Comparison of ENCODE assay signal across 12 mouse cellular contexts in the genomic region with DNA sequence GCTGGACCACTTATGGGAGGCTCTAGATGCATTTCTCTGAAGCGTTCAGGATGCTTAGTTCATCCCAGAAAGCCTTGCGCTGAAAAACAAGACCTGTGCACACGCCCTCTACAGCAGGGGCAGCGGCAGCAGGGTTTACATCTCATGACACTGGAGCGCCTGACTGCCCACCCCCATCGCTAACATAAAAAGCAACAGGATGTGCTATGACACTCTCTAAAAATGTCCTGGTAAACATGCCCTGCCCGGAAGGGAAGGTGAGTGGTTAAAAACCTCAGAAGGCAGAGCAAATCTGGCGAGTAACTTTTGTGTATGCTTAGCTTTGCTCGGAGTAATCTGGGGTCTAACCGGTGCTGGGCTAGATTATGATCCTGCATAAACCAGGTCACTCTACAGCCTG.
DNase-seq lines count a peak whose midpoint lies in the region; ATAC-seq and TF ChIP-seq lines count a peak whose summit lies in the region.
"Had no signal": no experiment of that assay in that cellular context is flagged by ENCODE, and none has a peak within 500 bp of the region (broad histone marks: within the 10 kb centered on the region; RNA-seq: fewer than 3 reads in every experiment).

No protein-coding gene starts in this region.

- H3K27me3 ChIP-seq in stomach, embryonic 14.5 days (ENCODE audit: control insufficient read depth, insufficient read depth, low read length) = no peaks in the 10 kb centered on the region
- no peaks in the 10 kb centered on the region for H3K27me3 ChIP-seq in stomach, postnatal 0 days (ENCODE audit: control insufficient read depth, insufficient read depth, low read length)
- H3K27me3 ChIP-seq in intestine, embryonic 16.5 days (replicated peaks; ENCODE audit: control insufficient read depth, insufficient read depth, low read length) = no peaks in the 10 kb centered on the region

- no peaks in the 10 kb centered on the region for H3K36me3 ChIP-seq in stomach, embryonic 14.5 days (ENCODE audit: control insufficient read depth, insufficient read depth, low read length)
- H3K36me3 ChIP-seq in stomach, postnatal 0 days (ENCODE audit: control insufficient read depth, insufficient read depth, low read length) = no peaks in the 10 kb centered on the region
- no peaks in the 10 kb centered on the region for H3K36me3 ChIP-seq in intestine, embryonic 16.5 days (ENCODE audit: control insufficient read depth, insufficient read depth, low read length)

- 0 out of 2 replicates have a peak overlapping the region, but pooled peaks have one; percentile 0 for H3K4me2 ChIP-seq in stomach, embryonic 14.5 days (replicated peaks; ENCODE audit: low read depth, low read length)
- no peak overlapping the region for H3K4me2 ChIP-seq in stomach, postnatal 0 days (replicated peaks; ENCODE audit: low read depth)
- no peak overlapping the region for H3K4me2 ChIP-seq in intestine, embryonic 16.5 days (ENCODE audit: low read depth, low read length)

- TF ChIP-seq EP300 in stomach, postnatal 0 days (optimal IDR thresholded peaks at IDR 0.05) = no peak

- WGBS in stomach, embryonic 14.5 days = 57% methylated on average over 10 of the region's 10 CpGs
- WGBS in stomach, postnatal 0 days = 45% methylated on average over 10 of the region's 10 CpGs
- WGBS in intestine, embryonic 16.5 days = 48% methylated on average over 10 of the region's 10 CpGs

- no peak for DNase-seq in stomach, postnatal 0 days (ENCODE audit: low spot score)
- DNase-seq in lung, postnatal 10 days = peak; percentile 28
- peak; percentile 7 for DNase-seq in skeletal muscle tissue, adult 2 months (ENCODE audit: low read depth, low spot score)
- DNase-seq in thymus, postnatal 4 days = peak; percentile 40
- DNase-seq in kidney, adult 11 months = no peak
- DNase-seq in adrenal gland, adult 2 months = no peak
- DNase-seq: cerebellum, adult 11-12 months; heart, postnatal 14 days had no signal

- no peak overlapping the region for H3K4me3 ChIP-seq in stomach, embryonic 14.5 days (ENCODE audit: low read depth, low read length)
- no peak overlapping the region for H3K4me3 ChIP-seq in stomach, postnatal 0 days (ENCODE audit: low read depth, low read length)
- no peak overlapping the region for H3K4me3 ChIP-seq in intestine, embryonic 16.5 days (ENCODE audit: low read length)
- H3K4me3 ChIP-seq: midbrain, embryonic 10.5 days; myocyte had no signal

- ATAC-seq in stomach, embryonic 14.5 days (ENCODE audit: insufficient number of reproducible peaks, insufficient read depth, low FRiP score, low read depth) = no peak
- ATAC-seq in stomach, postnatal 0 days (ENCODE audit: low FRiP score, low TSS enrichment) = no peak
- ATAC-seq in intestine, embryonic 16.5 days = no peak

- no peak overlapping the region for H3K27ac ChIP-seq in stomach, embryonic 14.5 days (ENCODE audit: low read length)
- no peak overlapping the region for H3K27ac ChIP-seq in stomach, postnatal 0 days (replicated peaks)
- H3K27ac ChIP-seq in intestine, embryonic 16.5 days (ENCODE audit: low read length) = no peak overlapping the region
- H3K27ac ChIP-seq: midbrain, embryonic 10.5 days had no signal

- H3K9ac ChIP-seq in stomach, embryonic 14.5 days (replicated peaks; ENCODE audit: low read depth, low read length) = no peak overlapping the region
- H3K9ac ChIP-seq in stomach, postnatal 0 days (ENCODE audit: low read length) = no peak overlapping the region
- no peak overlapping the region for H3K9ac ChIP-seq in intestine, embryonic 16.5 days (ENCODE audit: low read depth, low read length)

- H3K4me1 ChIP-seq in stomach, embryonic 14.5 days (ENCODE audit: control insufficient read depth, insufficient read depth, low read length) = peaks cover 7% of the 10 kb centered on the region; the same call in 1 of the 2 replicates
- no peaks in the 10 kb centered on the region for H3K4me1 ChIP-seq in stomach, postnatal 0 days (replicated peaks; ENCODE audit: control insufficient read depth, insufficient read depth)
- no peaks in the 10 kb centered on the region; the same call in 1 of the 2 replicates for H3K4me1 ChIP-seq in intestine, embryonic 16.5 days (ENCODE audit: control insufficient read depth, insufficient read depth, low read length)
- H3K4me1 ChIP-seq: midbrain, embryonic 10.5 days had no signal

- H3K9me3 ChIP-seq in stomach, embryonic 14.5 days (ENCODE audit: control insufficient read depth, low read depth, low read length) = no peaks in the 10 kb centered on the region
- no peaks in the 10 kb centered on the region for H3K9me3 ChIP-seq in stomach, postnatal 0 days (ENCODE audit: control insufficient read depth, low read length)
- H3K9me3 ChIP-seq in intestine, embryonic 16.5 days (ENCODE audit: control insufficient read depth, low read length) = no peaks in the 10 kb centered on the region
- H3K9me3 ChIP-seq: midbrain, embryonic 10.5 days had no signal

- no peak for TF ChIP-seq CTCF in stomach, postnatal 0 days (IDR thresholded peaks at IDR 0.05; ENCODE audit: low read depth)

Comparison
In these comparisons a context has a peak if more than half of its experiments do, and no peak if none do; other contexts are left out.
1. DNase-seq: peak in lung, postnatal 10 days (single experiment), skeletal muscle tissue, adult 2 months (single experiment) and thymus, postnatal 4 days (single experiment); none in stomach, postnatal 0 days (single experiment), kidney, adult 11 months (single experiment) and adrenal gland, adult 2 months (single experiment).